Mouse (Mus musculus) 416B (cell line): ENCODE measurements around the gene Kif26b.

Source experiments
- DNase-seq: peaks from one replicate; pipeline ENCODE4 v3.0.0; 2011; ENCODE audit warnings: low read depth

Kif26b gene

GRCm38 (mm10) chr1:178720821-178721220 is 191.9 kb downstream of the Kif26b start:
- DNase-seq: no peak

GRCm38 (mm10) chr1:178722793-178723192 is 193.9 kb downstream of the Kif26b start:
- DNase-seq: no peak

GRCm38 (mm10) chr1:178725536-178725935 is 196.6 kb downstream of the Kif26b start:
- no peak for DNase-seq

GRCm38 (mm10) chr1:178728256-178728655 is 199.3 kb downstream of the Kif26b start:
- no peak for DNase-seq

GRCm38 (mm10) chr1:178730271-178730670 is 201.3 kb downstream of the Kif26b start:
- no peak for DNase-seq

- DNase-seq: no peak
These were observed 204.1 kb downstream of the Kif26b start for GRCm38 (mm10) chr1:178733035-178733434.

- no peak for DNase-seq
These were observed 205.7 kb downstream of the Kif26b start for GRCm38 (mm10) chr1:178734576-178734975.

- no peak for DNase-seq
These were observed 208.0 kb downstream of the Kif26b start for GRCm38 (mm10) chr1:178736931-178737330.

GRCm38 (mm10) chr1:178743820-178744219 is 214.9 kb downstream of the Kif26b start:
- no peak for DNase-seq

- DNase-seq: no peak
These were observed 215.6 kb downstream of the Kif26b start for GRCm38 (mm10) chr1:178744526-178744925.

GRCm38 (mm10) chr1:178744961-178745360 is 216.0 kb downstream of the Kif26b start:
- DNase-seq: no peak

GRCm38 (mm10) chr1:178745471-178745870 is 216.5 kb downstream of the Kif26b start:
- DNase-seq: no peak

GRCm38 (mm10) chr1:178747279-178748221 is 218.6 kb downstream of the Kif26b start:
- DNase-seq: no peak

GRCm38 (mm10) chr1:178748222-178748600 is 219.3 kb downstream of the Kif26b start:
- no peak for DNase-seq

- no peak for DNase-seq
These were observed 219.7 kb downstream of the Kif26b start for GRCm38 (mm10) chr1:178748617-178749016.

- no peak for DNase-seq
These were observed 220.9 kb downstream of the Kif26b start for GRCm38 (mm10) chr1:178749786-178750185.

GRCm38 (mm10) chr1:178758441-178758840 is 229.5 kb downstream of the Kif26b start:
- no peak for DNase-seq

GRCm38 (mm10) chr1:178762125-178762741 is 233.3 kb downstream of the Kif26b start:
- no peak for DNase-seq

- DNase-seq: no peak
These were observed 236.0 kb downstream of the Kif26b start for GRCm38 (mm10) chr1:178764914-178765313.

GRCm38 (mm10) chr1:178765650-178766049 is 236.7 kb downstream of the Kif26b start:
- peak; percentile 7 for DNase-seq

GRCm38 (mm10) chr1:178768976-178769375 is 240.1 kb downstream of the Kif26b start:
- DNase-seq: no peak

GRCm38 (mm10) chr1:178769988-178770387 is 241.1 kb downstream of the Kif26b start:
- DNase-seq: no peak

GRCm38 (mm10) chr1:178770626-178771362 is 241.9 kb downstream of the Kif26b start:
- no peak for DNase-seq
